ENCODE assay signal across 9 mouse cellular contexts in the genomic region with DNA sequence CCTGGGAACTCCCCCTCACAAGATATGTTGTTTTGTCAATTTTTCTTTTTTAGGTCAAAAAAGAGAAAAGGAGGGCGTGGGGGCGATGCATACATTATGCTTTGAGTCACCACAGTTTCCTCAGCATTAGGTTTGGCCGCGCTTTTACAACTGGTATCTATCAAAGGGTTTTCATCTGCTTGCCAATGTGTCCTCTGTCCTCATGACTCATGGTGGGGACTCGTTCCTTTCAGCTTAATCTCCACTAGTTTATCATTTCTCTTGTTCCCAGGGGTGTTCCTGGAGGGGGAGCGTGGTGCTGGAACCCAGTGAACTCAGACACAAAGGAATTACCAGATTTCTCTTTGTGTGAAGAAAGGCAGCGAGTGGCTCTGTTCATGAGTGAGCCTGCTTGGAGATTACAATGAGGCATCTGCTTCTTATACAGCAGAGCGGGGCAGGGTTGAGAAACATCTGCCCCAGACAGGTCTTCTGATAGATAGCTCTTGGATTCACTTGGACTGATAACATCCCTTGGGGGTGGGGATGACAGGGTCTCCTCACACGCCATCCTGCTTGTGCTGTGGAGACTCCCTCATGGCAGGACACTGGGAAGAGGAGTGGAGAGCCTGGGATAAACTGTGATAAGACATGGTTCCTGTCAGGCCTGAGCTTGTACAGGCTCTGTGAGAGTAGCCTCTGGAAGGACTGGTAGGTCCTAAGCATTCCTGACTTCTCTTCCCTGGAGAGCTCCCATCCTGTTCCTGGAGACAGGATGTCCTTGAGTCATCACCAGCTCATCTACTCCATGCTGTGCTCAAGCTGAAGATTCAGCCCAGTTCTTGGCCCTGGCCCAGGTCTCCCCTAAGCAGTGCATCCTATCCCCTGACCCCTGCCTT.
DNase-seq lines count a peak whose midpoint lies in the region; ATAC-seq lines count a peak whose summit lies in the region.
"Had no signal": no experiment of that assay in that cellular context is flagged by ENCODE, and none has a peak within 500 bp of the region (broad histone marks: within the 10 kb centered on the region; RNA-seq: fewer than 3 reads in every experiment).

No protein-coding gene starts in this region.

- no peak overlapping the region for H3K9ac ChIP-seq in liver, embryonic 15.5 days
- H3K9ac ChIP-seq: neural tube, embryonic 12.5 days had no signal

- H3K27ac ChIP-seq in heart, embryonic 10.5 days = peak overlapping the region; percentile 18; the same call in 1 of the 2 replicates
- H3K27ac ChIP-seq in liver, embryonic 15.5 days (replicated peaks) = no peak overlapping the region
- H3K27ac ChIP-seq: neural tube, embryonic 12.5 days had no signal

- peaks cover 33% of the 10 kb centered on the region for H3K4me1 ChIP-seq in heart, embryonic 10.5 days
- no peaks in the 10 kb centered on the region for H3K4me1 ChIP-seq in liver, embryonic 15.5 days (replicated peaks)
- H3K4me1 ChIP-seq: neural tube, embryonic 12.5 days had no signal

- peak; percentile 40 for ATAC-seq in liver, embryonic 15.5 days (ENCODE audit: insufficient read depth)

- 0 out of 2 replicates have a peak, but pooled peaks cover 3% of the 10 kb centered on the region for H3K36me3 ChIP-seq in heart, embryonic 10.5 days
- no peaks in the 10 kb centered on the region for H3K36me3 ChIP-seq in liver, embryonic 15.5 days (replicated peaks)
- H3K36me3 ChIP-seq: neural tube, embryonic 12.5 days had no signal

- no peak overlapping the region for H3K4me2 ChIP-seq in liver, embryonic 15.5 days
- H3K4me2 ChIP-seq: neural tube, embryonic 12.5 days had no signal

- H3K27me3 ChIP-seq in heart, embryonic 10.5 days (ENCODE audit: insufficient read depth, poor library complexity, severe bottlenecking) = no peaks in the 10 kb centered on the region
- H3K27me3 ChIP-seq in liver, embryonic 15.5 days = no peaks in the 10 kb centered on the region
- H3K27me3 ChIP-seq: neural tube, embryonic 12.5 days had no signal

- H3K4me3 ChIP-seq in heart, embryonic 10.5 days = no peak overlapping the region
- no peak overlapping the region for H3K4me3 ChIP-seq in liver, embryonic 15.5 days (replicated peaks)
- H3K4me3 ChIP-seq: neural tube, embryonic 12.5 days had no signal

- 27% methylated on average over 9 of the region's 9 CpGs for WGBS in heart, embryonic 10.5 days
- 55% methylated on average over 9 of the region's 9 CpGs for WGBS in liver, embryonic 15.5 days (ENCODE audit: insufficient replicate concordance)

- peak; percentile 9 for DNase-seq in layer of hippocampus, adult 11-12 months (ENCODE audit: low spot score)
- DNase-seq in layer of hippocampus, postnatal 14 days (ENCODE audit: low spot score in 2 of 2) = no peak
- peak; percentile 51 for DNase-seq in adipocyte (ENCODE audit: low spot score)
- peak; percentile 85 for DNase-seq in heart, embryonic 10.5 days (ENCODE audit: low spot score)
- DNase-seq in thymus, postnatal 14 days = no peak
- no peak for DNase-seq in kidney, adult 8-10 months
- no peak for DNase-seq in ovary, adult 18-20 months (ENCODE audit: low spot score)

- H3K9me3 ChIP-seq in heart, embryonic 10.5 days = no peaks in the 10 kb centered on the region
- no peaks in the 10 kb centered on the region for H3K9me3 ChIP-seq in liver, embryonic 15.5 days (replicated peaks)
- H3K9me3 ChIP-seq: neural tube, embryonic 12.5 days had no signal

Comparison
In these comparisons a context has a peak if more than half of its experiments do, and no peak if none do; other contexts are left out.
1. DNase-seq: peak in layer of hippocampus, adult 11-12 months (single experiment), adipocyte (single experiment) and heart, embryonic 10.5 days (single experiment); none in layer of hippocampus, postnatal 14 days (0 of 2), thymus, postnatal 14 days (single experiment), kidney, adult 8-10 months (0 of 2) and ovary, adult 18-20 months (single experiment).